Mouse (Mus musculus): ENCODE results near the gene Phactr3. TPM values are rescaled to one million over a fixed set of nuclear protein-coding genes. Genes with fewer than 3 reads are reported as not detected.
"Not testable (repeated sequence)": the region's sequence is repeated elsewhere in the genome, so short reads cannot be mapped to it uniquely, and the experiment has no call there.

The Phactr3 gene
- polyA plus RNA-seq (2015; fragmentation: Nextera tagmentation; extraction: Ambion mirVana) = 0.05 and 0.16 TPM in 2 replicates

DNA sequence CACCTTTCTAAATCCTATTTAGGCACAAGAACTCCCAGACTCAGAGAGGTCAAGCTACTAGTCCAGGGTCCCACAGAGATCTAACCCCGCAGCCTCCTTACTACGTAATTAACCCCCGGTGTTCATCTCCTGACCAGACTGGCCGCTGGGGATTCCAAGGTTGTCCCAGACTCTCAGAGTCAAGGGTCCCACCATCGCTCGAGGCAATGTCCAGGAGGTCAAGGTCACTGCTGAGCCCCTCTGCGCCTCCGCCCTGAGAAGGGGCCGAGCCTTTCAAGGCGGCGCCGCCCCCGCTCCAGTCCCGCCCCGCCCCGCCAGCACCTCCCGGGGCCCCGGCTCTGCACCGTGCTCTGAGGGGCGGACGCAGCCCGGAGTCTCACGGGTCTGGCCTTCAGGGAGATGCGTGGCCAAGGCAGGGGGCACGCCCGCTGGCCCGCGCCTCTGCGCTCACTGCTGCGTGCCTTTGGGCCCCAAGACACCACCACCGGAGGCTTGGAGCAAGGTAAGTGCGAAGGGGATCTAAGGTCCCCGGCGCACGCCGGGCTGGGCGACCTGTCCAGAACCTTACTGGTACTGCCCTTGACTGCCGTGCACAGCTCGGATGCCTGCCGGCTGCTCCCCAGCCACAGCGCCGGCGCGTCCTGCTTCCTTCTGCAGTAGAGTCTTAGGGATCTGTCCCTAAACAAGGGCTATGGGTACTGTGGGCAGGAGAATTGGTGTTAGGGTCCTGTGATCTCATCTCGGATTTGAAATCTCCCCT is at the start of gene Phactr3:
Gene Phactr3, plus strand, starts transcription at position 175 of the 760 bp plus-strand sequence.
- H3K4me2 ChIP-seq = peak within 1 kb of the TSS; percentile 44
- H3K27me3 ChIP-seq = peaks cover 27% of the 10 kb centered on the region
- H3K9ac ChIP-seq = no peak within 1 kb of the TSS
- peak; percentile 46; the same call in 1 of the 2 replicates for ATAC-seq (ENCODE audit: insufficient read depth)
- no peaks in the 10 kb centered on the region for H3K9me3 ChIP-seq (replicated peaks)
- H3K4me3 ChIP-seq (replicated peaks) = 0 out of 2 replicates have a peak within 1 kb of the TSS, but pooled peaks have one; percentile 8
- H3K36me3 ChIP-seq (replicated peaks) = no peaks in the 10 kb centered on the region
- 0 out of 2 replicates have a peak, but pooled peaks cover 4% of the 10 kb centered on the region for H3K4me1 ChIP-seq (replicated peaks)
- no peak within 1 kb of the TSS for H3K27ac ChIP-seq (replicated peaks)
- 3% methylated on average over 45 of the region's 45 CpGs for WGBS (ENCODE audit: insufficient replicate concordance)

DNA sequence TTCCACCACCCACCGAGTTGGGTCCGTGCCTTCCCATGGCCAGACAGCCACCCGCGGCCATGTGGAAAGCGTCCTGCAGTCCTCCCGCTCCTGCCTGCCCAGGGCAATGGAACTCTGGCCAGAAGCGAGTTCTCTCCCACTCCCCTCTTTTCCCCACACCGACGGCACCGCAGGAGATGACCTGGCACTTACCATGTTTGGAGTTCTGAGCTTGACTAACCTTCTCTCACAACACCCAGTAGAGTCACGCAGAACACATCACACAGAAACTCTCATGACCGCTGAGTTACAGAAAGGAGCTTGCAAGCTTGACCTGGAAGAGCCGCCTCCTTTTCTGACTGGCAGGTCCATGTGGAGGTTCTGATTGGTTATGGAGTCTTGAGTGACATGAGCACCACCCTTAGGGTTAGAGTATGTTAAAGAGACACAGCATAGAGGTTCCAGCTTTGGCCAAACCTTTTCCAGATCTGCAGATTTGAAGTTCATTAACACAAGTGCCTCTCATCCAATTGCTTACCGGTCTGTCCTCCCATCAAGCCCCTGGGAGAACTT is 40.5 kb upstream of the Phactr3 start, which contains the start of gene Zfp931:
Gene Zfp931, minus strand, starts transcription at position 311 of the 552 bp plus-strand sequence.
- not testable (repeated sequence) for H3K9ac ChIP-seq; H3K27me3 ChIP-seq; H3K36me3 ChIP-seq (replicated peaks); ATAC-seq (ENCODE audit: insufficient read depth); H3K27ac ChIP-seq (replicated peaks); H3K9me3 ChIP-seq (replicated peaks); H3K4me1 ChIP-seq (replicated peaks)
- Histone ChIP-seq H3K4me2 (peak within 1 kb of the TSS; percentile 57), H3K4me3 (replicated peaks) (peak within 1 kb of the TSS; percentile 54)
- 0% methylated on average over 7 of the region's 14 CpGs for WGBS (ENCODE audit: insufficient replicate concordance)

DNA sequence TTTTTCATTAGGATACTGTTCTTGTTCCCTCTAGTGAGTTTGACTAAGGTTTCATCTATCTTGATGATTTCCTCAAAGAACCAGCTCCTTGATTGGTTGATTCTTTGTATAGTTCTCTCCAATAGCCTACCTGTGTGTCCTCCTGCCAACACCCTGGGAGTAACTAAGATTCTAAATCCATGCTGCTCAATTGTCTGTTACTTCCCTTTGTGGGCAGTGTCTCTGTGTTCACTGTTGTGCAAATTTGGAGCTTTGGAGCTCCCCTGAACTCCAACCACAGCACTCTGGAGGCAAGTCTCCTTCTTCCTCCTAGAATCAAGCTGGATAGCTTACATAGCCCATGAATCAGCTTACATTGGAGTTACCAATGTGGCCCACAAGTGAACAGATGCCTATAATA is 29.2 kb upstream of the Phactr3 start:
- no peak overlapping the region for H3K4me2 ChIP-seq
- H3K27ac ChIP-seq (replicated peaks) = no peak overlapping the region
- H3K36me3 ChIP-seq (replicated peaks) = no peaks in the 10 kb centered on the region
- no peak overlapping the region for H3K4me3 ChIP-seq (replicated peaks)
- H3K27me3 ChIP-seq = no peaks in the 10 kb centered on the region
- no peak overlapping the region for H3K9ac ChIP-seq
- ATAC-seq (ENCODE audit: insufficient read depth) = no peak
- H3K4me1 ChIP-seq (replicated peaks) = no peaks in the 10 kb centered on the region
- no peaks in the 10 kb centered on the region for H3K9me3 ChIP-seq (replicated peaks)

DNA sequence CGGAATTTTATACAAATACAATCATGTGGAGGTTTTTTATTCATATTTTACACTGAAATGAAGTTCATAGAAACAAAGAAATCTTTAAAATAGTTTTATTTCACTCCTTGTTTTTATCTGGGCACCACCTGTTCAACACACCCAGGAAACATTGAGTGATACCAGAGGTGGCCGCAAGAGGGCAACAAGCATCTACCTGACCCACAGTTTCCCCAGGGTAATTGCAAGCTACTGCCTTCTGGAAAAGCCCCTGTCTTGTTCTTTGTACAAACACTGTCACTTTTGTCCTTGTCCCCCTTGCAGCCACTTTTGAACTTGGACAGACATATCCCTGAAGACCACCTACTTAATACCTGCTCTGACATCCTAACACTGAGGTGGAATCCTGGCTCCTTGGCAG is 20.8 kb upstream of the Phactr3 start:
- no peak overlapping the region for H3K27ac ChIP-seq (replicated peaks)
- no peaks in the 10 kb centered on the region for H3K36me3 ChIP-seq (replicated peaks)
- H3K9me3 ChIP-seq (replicated peaks) = no peaks in the 10 kb centered on the region
- ATAC-seq (ENCODE audit: insufficient read depth) = no peak
- no peaks in the 10 kb centered on the region for H3K4me1 ChIP-seq (replicated peaks)
- H3K4me2 ChIP-seq = no peak overlapping the region
- no peak overlapping the region for H3K4me3 ChIP-seq (replicated peaks)
- no peak overlapping the region for H3K9ac ChIP-seq
- 5% methylated on average over 2 of the region's 2 CpGs for WGBS (ENCODE audit: insufficient replicate concordance)
- H3K27me3 ChIP-seq = no peaks in the 10 kb centered on the region

DNA sequence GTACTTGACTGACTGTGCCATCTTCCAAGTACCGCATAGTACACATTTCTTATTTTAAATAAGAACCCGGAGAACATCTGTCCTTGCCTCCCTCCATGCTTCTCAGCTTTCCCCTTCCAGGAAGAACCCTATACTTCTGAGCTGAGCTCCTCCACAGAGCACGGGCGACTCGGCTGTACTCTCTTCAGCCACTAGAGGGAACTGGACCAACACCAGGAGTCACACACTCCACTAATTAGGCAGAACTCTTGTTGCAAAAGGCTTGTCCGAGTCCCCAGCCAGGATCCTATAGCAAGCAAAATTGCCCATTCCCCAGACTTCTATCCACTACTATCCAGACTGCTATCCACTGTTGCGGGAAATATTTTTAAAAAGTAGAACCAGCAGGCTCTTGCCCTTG is 16.8 kb upstream of the Phactr3 start:
- Histone ChIP-seq H3K9me3 (replicated peaks) (no peaks in the 10 kb centered on the region), H3K27ac (replicated peaks) (no peak overlapping the region), H3K4me2 (no peak overlapping the region), H3K9ac (no peak overlapping the region), H3K4me3 (replicated peaks) (no peak overlapping the region), H3K36me3 (replicated peaks) (no peaks in the 10 kb centered on the region), H3K27me3 (no peaks in the 10 kb centered on the region), H3K4me1 (replicated peaks) (no peaks in the 10 kb centered on the region)
- ATAC-seq (ENCODE audit: insufficient read depth) = no peak
- WGBS (ENCODE audit: insufficient replicate concordance) = 12% methylated on average over 7 of the region's 7 CpGs

DNA sequence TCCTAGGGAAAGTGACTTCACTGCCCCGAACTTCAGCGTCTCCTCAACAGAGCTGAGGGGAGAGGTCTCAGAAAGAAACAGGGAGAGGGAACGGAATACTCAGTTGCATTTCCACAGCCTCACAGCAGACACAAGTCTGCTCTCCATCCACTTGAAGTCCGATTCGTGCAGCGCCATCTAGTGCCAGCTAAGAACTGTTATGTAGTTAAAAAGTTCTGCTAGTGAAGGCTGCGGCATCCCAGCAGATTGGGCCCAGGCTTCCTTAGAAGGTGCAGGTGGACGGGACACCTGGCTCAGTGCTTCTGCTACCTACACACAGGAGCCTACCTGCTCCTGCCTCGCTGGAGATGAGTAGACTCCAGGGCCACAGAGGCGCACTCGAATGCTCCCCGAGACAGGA is 829 bp upstream of the Phactr3 start:
- Histone ChIP-seq H3K27me3 (peaks cover 27% of the 10 kb centered on the region), H3K9ac (no peak overlapping the region), H3K27ac (replicated peaks) (no peak overlapping the region), H3K4me1 (replicated peaks) (0 out of 2 replicates have a peak, but pooled peaks cover 4% of the 10 kb centered on the region), H3K9me3 (replicated peaks) (no peaks in the 10 kb centered on the region), H3K4me2 (no peak overlapping the region), H3K36me3 (replicated peaks) (no peaks in the 10 kb centered on the region), H3K4me3 (replicated peaks) (no peak overlapping the region)
- ATAC-seq (ENCODE audit: insufficient read depth) = no peak
- WGBS (ENCODE audit: insufficient replicate concordance) = 17% methylated on average over 12 of the region's 12 CpGs

DNA sequence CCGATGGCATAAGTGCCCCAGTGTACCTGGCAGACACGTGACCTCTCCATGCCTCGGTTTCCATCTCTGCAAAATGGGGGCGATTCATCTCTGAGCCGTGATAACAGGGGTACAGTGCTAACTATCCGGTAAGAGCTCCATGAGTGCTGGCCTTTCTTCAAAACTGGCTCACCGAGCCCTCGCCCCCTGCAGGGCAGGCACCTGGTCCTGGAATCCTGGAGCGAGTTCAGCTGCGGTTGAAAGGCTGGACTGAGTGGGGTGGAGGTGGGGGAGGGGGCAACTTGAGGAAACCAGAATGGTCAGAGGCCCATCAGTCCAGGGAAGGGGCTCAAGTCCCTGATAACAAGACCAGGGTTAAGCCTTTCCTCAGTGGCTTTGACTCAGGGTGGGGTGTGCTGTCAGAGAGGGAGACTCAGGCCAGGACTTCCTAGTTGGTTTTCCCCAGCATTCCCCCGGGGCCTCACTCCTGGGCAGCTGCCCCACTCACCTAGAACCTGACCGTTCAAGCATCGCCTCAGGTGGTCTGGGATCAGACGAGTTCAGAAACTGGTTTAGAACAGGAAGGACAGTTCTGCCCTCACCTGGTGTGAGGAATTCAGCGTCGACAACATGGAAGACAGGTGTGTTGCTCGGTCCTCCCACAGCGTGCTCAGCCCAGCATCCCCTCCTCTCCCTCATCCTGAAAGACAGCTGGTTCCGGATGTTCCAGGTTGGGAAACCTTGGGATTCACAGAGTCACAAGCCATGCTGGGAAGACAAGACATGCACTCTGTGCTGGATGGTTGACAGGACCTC is 983 bp downstream of the Phactr3 start:
- H3K4me1 ChIP-seq (replicated peaks) = 0 out of 2 replicates have a peak, but pooled peaks cover 4% of the 10 kb centered on the region
- H3K4me3 ChIP-seq (replicated peaks) = no peak overlapping the region
- H3K27me3 ChIP-seq = peaks cover 27% of the 10 kb centered on the region
- no peaks in the 10 kb centered on the region for H3K9me3 ChIP-seq (replicated peaks)
- WGBS (ENCODE audit: insufficient replicate concordance) = 17% methylated on average over 19 of the region's 19 CpGs
- no peak for ATAC-seq (ENCODE audit: insufficient read depth)
- no peaks in the 10 kb centered on the region for H3K36me3 ChIP-seq (replicated peaks)
- H3K4me2 ChIP-seq = no peak overlapping the region
- no peak overlapping the region for H3K27ac ChIP-seq (replicated peaks)
- no peak overlapping the region for H3K9ac ChIP-seq

DNA sequence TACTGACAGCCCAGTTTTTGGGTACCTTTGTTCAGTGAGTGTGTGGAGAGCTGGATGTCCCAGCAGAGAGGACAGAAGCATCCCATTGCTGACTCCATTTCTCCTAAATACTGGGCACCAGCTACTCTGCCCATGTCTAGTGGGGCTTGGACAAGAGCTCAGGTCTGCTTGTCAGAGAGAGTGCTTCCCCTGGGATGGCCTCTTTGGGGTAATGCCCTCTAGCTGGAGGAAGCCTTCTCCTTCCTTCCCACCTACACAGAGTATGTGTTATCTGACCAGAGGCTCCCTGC is 1.5 kb downstream of the Phactr3 start:
- H3K4me2 ChIP-seq = no peak overlapping the region

DNA sequence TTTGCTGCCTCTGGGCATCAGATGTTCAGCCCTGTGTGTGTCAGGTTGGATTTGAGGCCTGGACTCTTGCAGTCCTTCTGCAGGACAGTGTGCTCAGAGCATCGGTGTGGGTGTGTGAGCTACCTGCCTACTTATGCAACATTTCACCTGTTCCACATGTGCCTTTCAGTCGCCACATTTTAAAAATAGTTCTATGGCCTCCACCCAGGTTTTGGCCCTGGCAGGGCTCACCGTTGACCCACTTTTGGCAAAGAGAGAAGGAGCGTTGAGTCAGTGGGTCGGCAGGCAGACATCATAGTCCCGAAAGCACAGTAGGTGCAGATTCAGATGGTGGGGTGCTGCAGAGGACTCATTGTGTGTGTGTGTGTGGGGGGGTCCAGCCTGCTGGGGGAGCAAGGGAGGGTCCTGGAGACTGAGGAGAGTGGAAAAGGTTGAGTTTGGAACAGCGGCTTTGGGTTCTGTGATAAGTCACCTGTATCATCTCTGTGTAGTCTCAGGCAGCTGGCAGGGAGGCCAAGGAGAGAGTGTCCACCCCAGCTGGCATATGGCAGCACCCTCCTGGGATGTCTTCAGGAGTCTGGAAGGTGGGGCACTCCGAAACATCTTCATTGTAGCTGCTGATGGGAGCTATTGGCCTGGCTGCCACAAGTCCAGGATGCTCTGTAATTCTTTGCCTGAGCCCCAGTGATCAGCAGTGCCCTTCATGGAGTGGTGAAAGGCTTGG is 2.0 kb downstream of the Phactr3 start:
- H3K4me1 ChIP-seq (replicated peaks) = 0 out of 2 replicates have a peak, but pooled peaks cover 4% of the 10 kb centered on the region
- H3K36me3 ChIP-seq (replicated peaks) = no peaks in the 10 kb centered on the region
- H3K27ac ChIP-seq (replicated peaks) = no peak overlapping the region
- H3K4me2 ChIP-seq = no peak overlapping the region
- 65% methylated on average over 8 of the region's 8 CpGs for WGBS (ENCODE audit: insufficient replicate concordance)
- no peak overlapping the region for H3K9ac ChIP-seq
- no peak for ATAC-seq (ENCODE audit: insufficient read depth)
- H3K9me3 ChIP-seq (replicated peaks) = no peaks in the 10 kb centered on the region
- no peak overlapping the region for H3K4me3 ChIP-seq (replicated peaks)
- peaks cover 27% of the 10 kb centered on the region for H3K27me3 ChIP-seq

More for the DNA sequence above, 1.5 kb downstream of the Phactr3 start:
- ATAC-seq (ENCODE audit: insufficient read depth) = no peak
- peaks cover 27% of the 10 kb centered on the region for H3K27me3 ChIP-seq
- H3K36me3 ChIP-seq (replicated peaks) = no peaks in the 10 kb centered on the region
- no peak overlapping the region for H3K27ac ChIP-seq (replicated peaks)
- H3K9ac ChIP-seq = no peak overlapping the region
- H3K4me1 ChIP-seq (replicated peaks) = 0 out of 2 replicates have a peak, but pooled peaks cover 4% of the 10 kb centered on the region
- H3K4me3 ChIP-seq (replicated peaks) = no peak overlapping the region
- no peaks in the 10 kb centered on the region for H3K9me3 ChIP-seq (replicated peaks)

DNA sequence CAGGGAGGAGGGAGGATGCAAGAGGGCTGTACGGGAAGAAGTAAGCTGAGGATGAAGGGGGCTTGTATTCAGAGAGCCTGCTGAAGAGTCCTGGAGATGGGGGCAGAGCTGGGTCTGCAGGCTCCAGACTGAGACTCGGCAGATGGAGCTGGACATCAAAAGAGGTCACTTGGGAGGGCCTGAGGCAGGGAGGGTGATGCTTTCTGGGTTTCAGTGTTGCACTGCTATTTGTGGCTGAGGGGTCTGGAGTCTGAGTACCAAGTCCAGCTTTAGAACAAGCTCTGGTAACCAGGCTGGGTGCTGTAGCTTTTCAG is 2.6 kb downstream of the Phactr3 start:
- H3K27ac ChIP-seq (replicated peaks) = no peak overlapping the region
- H3K4me2 ChIP-seq = no peak overlapping the region
- H3K9ac ChIP-seq = no peak overlapping the region
- H3K4me1 ChIP-seq (replicated peaks) = 0 out of 2 replicates have a peak, but pooled peaks cover 4% of the 10 kb centered on the region
- 39% methylated on average over 2 of the region's 2 CpGs for WGBS (ENCODE audit: insufficient replicate concordance)
- no peak overlapping the region for H3K4me3 ChIP-seq (replicated peaks)
- peaks cover 27% of the 10 kb centered on the region for H3K27me3 ChIP-seq
- ATAC-seq (ENCODE audit: insufficient read depth) = no peak
- H3K9me3 ChIP-seq (replicated peaks) = no peaks in the 10 kb centered on the region
- no peaks in the 10 kb centered on the region for H3K36me3 ChIP-seq (replicated peaks)

Measured in liver, embryonic 15.5 days (tissue).